23 mouse cellular contexts compared by ENCODE assay signal in the genomic region with DNA sequence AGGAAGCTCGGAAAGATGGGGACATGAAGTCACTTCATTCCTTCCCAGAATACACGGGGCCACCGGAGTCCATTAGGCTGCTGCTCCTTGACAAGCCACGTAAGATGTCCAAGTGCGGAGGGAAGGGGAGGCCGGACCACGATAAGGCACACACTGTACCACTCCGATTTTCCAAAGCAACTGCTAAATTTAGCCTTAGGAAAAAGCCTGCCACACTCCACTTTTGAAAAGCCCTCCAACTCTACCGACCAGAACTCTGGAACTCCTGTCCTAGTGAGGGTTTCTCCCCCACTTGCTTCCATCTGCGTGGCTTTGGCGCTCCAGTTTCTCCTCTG. TPM values are rescaled to one million over a fixed set of nuclear protein-coding genes. Genes with fewer than 3 reads are reported as not detected.
DNase-seq lines count a peak whose midpoint lies in the region; ATAC-seq and TF ChIP-seq lines count a peak whose summit lies in the region.
"Had no signal": no experiment of that assay in that cellular context is flagged by ENCODE, and none has a peak within 500 bp of the region (broad histone marks: within the 10 kb centered on the region; RNA-seq: fewer than 3 reads in every experiment).

No protein-coding gene starts in this region.

- no peak for DNase-seq in gastrocnemius, adult 2 months
- no peak for DNase-seq in gastrocnemius, postnatal 4 days (ENCODE audit: low spot score in 2 of 2)
- DNase-seq in heart, postnatal 10 days, result no peak
- DNase-seq in neural tube, embryonic 10.5 days (ENCODE audit: extremely low spot score, low spot score), result no peak
- DNase-seq in layer of hippocampus, postnatal 36 days, result no peak
- DNase-seq: adrenal gland, postnatal 36 days; B cell, adult 2 months; kidney, adult 11 months; liver, embryonic 13.5 days; thymus, adult 18-20 months had no signal

- peak overlapping the region; percentile 92 for H3K27ac ChIP-seq in gastrocnemius, adult 2 months
- peak overlapping the region; percentile 98 to 99 for H3K27ac ChIP-seq in heart, embryonic 14.5 days (replicated peaks in 1 of 2; ENCODE audit: control insufficient read depth in 1 of 2, insufficient read depth in 1 of 2, low read depth in 2 of 2, low read length in 2 of 2)
- peak overlapping the region; percentile 52; the same call in 1 of the 2 replicates for H3K27ac ChIP-seq in neural tube, embryonic 13.5 days (replicated peaks)
- H3K27ac ChIP-seq: embryonic facial prominence, embryonic 13.5 days; liver, embryonic 13.5 days had no signal

- 30% methylated on average over 11 of the region's 11 CpGs for WGBS in heart, embryonic 14.5 days
- 86% methylated on average over 11 of the region's 11 CpGs for WGBS in neural tube, embryonic 13.5 days

- H3K4me2 ChIP-seq in heart, embryonic 14.5 days (ENCODE audit: low read length), result peak overlapping the region; percentile 59
- H3K4me2 ChIP-seq in neural tube, embryonic 13.5 days, result no peak overlapping the region
- H3K4me2 ChIP-seq: embryonic facial prominence, embryonic 13.5 days; limb, embryonic 13.5 days; liver, embryonic 13.5 days had no signal

- intact Hi-C loops in gastrocnemius, adult 2 months (cut with DNase I), result no loop called here
- intact Hi-C loops in heart, postnatal 10 days (cut with DNase I), result no loop called here

- H3K9ac ChIP-seq in heart, embryonic 14.5 days (ENCODE audit: low read length), result peak overlapping the region; percentile 68
- no peak overlapping the region for H3K9ac ChIP-seq in neural tube, embryonic 13.5 days
- H3K9ac ChIP-seq: embryonic facial prominence, embryonic 13.5 days; limb, embryonic 13.5 days; liver, embryonic 13.5 days had no signal

- H3K36me3 ChIP-seq in heart, embryonic 14.5 days (ENCODE audit: control insufficient read depth, insufficient read depth, low read length), result no peaks in the 10 kb centered on the region
- peaks cover 10% of the 10 kb centered on the region; the same call in 1 of the 2 replicates for H3K36me3 ChIP-seq in neural tube, embryonic 13.5 days
- H3K36me3 ChIP-seq: limb, embryonic 13.5 days; liver, embryonic 13.5 days had no signal

- TF ChIP-seq CTCF in gastrocnemius, adult 2 months (IDR thresholded peaks at IDR 0.05), result no peak

- H3K4me1 ChIP-seq in heart, embryonic 14.5 days (ENCODE audit: control insufficient read depth in 2 of 2, insufficient read depth in 2 of 2, low read length in 2 of 2), result peaks cover 34 to 63% of the 10 kb centered on the region in 2 experiments
- H3K4me1 ChIP-seq in neural tube, embryonic 13.5 days (replicated peaks), result peaks cover 52% of the 10 kb centered on the region
- H3K4me1 ChIP-seq: liver, embryonic 13.5 days had no signal

- peak; percentile 27 for ATAC-seq in heart, embryonic 14.5 days (ENCODE audit: insufficient number of reproducible peaks, insufficient read depth, low FRiP score, low read depth)
- no peak for ATAC-seq in neural tube, embryonic 13.5 days (ENCODE audit: low read depth)
- ATAC-seq: lung, postnatal 0 days had no signal

- H3K4me3 ChIP-seq in gastrocnemius, adult 2 months, result peak overlapping the region; percentile 61
- H3K4me3 ChIP-seq in heart, embryonic 14.5 days (ENCODE audit: control insufficient read depth in 1 of 2, insufficient read depth in 1 of 2, low read depth in 1 of 2, low read length in 2 of 2), result peak overlapping the region; percentile 16 to 27
- no peak overlapping the region for H3K4me3 ChIP-seq in neural tube, embryonic 13.5 days
- H3K4me3 ChIP-seq: embryonic facial prominence, embryonic 13.5 days; limb, embryonic 13.5 days; liver, embryonic 13.5 days had no signal

- H3K9me3 ChIP-seq in heart, embryonic 14.5 days (ENCODE audit: control insufficient read depth, low read length), result no peaks in the 10 kb centered on the region
- no peaks in the 10 kb centered on the region for H3K9me3 ChIP-seq in neural tube, embryonic 13.5 days
- H3K9me3 ChIP-seq: embryonic facial prominence, embryonic 13.5 days; limb, embryonic 13.5 days; liver, embryonic 13.5 days had no signal

- no peaks in the 10 kb centered on the region for H3K27me3 ChIP-seq in heart, embryonic 14.5 days (ENCODE audit: control insufficient read depth, insufficient read depth, low read length)
- no peaks in the 10 kb centered on the region for H3K27me3 ChIP-seq in neural tube, embryonic 13.5 days
- H3K27me3 ChIP-seq: embryonic facial prominence, embryonic 13.5 days; limb, embryonic 13.5 days; liver, embryonic 13.5 days had no signal

RNA-seq across cellular contexts. Expression of a gene that starts 7.7 kb away (rescaled TPM):
- not detected for total RNA-seq in gastrocnemius, adult 2 months (2021)
- not detected for total RNA-seq in gastrocnemius, postnatal 4 days (2021)
- 0.28 TPM in 1 of 2 replicates, not detected in the other for polyA plus RNA-seq in heart, embryonic 14.5 days (2014; fragmentation: Nextera tagmentation; extraction: Ambion mirVana)
- not detected for total RNA-seq in heart, postnatal 10 days (2021)
- polyA plus RNA-seq in neural tube, embryonic 13.5 days (2015; fragmentation: Nextera tagmentation; extraction: Ambion mirVana), result 0.36 TPM in 1 of 2 replicates, not detected in the other
- total RNA-seq in layer of hippocampus, postnatal 36 days (2021), result not detected
- total RNA-seq: adrenal gland, postnatal 36 days; layer of hippocampus, postnatal 25 days; left cerebral cortex, postnatal 14 days; megakaryocyte progenitor cell, adult 5-6 weeks had no signal
- polyA plus RNA-seq: embryonic facial prominence, embryonic 13.5 days; frontal cortex, adult 2 months; gonadal fat pad, adult 2 months; kidney, embryonic 16.5 days; large intestine, adult 2 months; limb, embryonic 13.5 days; liver, embryonic 13.5 days; lung, postnatal 0 days; small intestine, adult 2 months had no signal

RNA-seq across cellular contexts. Expression of a gene that starts 39.3 kb away (rescaled TPM):
- total RNA-seq in gastrocnemius, adult 2 months (2021), result 10 to 100 TPM; 53.8 to 56.3 TPM
- 10 to 100 TPM; 78.8 to 79.1 TPM for total RNA-seq in gastrocnemius, postnatal 4 days (2021)
- polyA plus RNA-seq in heart, embryonic 14.5 days (2014; fragmentation: Nextera tagmentation; extraction: Ambion mirVana), result 89.7 and 97.4 TPM in 2 replicates
- 10 to 100 TPM; 79.9 to 84.5 TPM for total RNA-seq in heart, postnatal 10 days (2021)
- polyA plus RNA-seq in neural tube, embryonic 13.5 days (2015; fragmentation: Nextera tagmentation; extraction: Ambion mirVana), result 55.6 and 69.1 TPM in 2 replicates
- total RNA-seq in layer of hippocampus, postnatal 36 days (2021), result 10 to 100 TPM; 33.6 to 34.5 TPM

RNA-seq across cellular contexts. Expression of a gene that starts 52.6 kb away (rescaled TPM):
- 1 to 10 TPM; 3.6 to 9.3 TPM for total RNA-seq in gastrocnemius, adult 2 months (2021)
- 10 to 100 TPM; 10.5 to 15.4 TPM for total RNA-seq in gastrocnemius, postnatal 4 days (2021)
- 10.4 and 11.3 TPM in 2 replicates for polyA plus RNA-seq in heart, embryonic 14.5 days (2014; fragmentation: Nextera tagmentation; extraction: Ambion mirVana)
- 10 to 100 TPM; 16.2 TPM for total RNA-seq in heart, postnatal 10 days (2021)
- 3.7 and 3.9 TPM in 2 replicates for polyA plus RNA-seq in neural tube, embryonic 13.5 days (2015; fragmentation: Nextera tagmentation; extraction: Ambion mirVana)
- 10 to 100 TPM; 30.1 to 39.4 TPM for total RNA-seq in layer of hippocampus, postnatal 36 days (2021)
